Mouse (Mus musculus): ENCODE measurements around the gene Adssl1.

The Adssl1 gene

DNA sequence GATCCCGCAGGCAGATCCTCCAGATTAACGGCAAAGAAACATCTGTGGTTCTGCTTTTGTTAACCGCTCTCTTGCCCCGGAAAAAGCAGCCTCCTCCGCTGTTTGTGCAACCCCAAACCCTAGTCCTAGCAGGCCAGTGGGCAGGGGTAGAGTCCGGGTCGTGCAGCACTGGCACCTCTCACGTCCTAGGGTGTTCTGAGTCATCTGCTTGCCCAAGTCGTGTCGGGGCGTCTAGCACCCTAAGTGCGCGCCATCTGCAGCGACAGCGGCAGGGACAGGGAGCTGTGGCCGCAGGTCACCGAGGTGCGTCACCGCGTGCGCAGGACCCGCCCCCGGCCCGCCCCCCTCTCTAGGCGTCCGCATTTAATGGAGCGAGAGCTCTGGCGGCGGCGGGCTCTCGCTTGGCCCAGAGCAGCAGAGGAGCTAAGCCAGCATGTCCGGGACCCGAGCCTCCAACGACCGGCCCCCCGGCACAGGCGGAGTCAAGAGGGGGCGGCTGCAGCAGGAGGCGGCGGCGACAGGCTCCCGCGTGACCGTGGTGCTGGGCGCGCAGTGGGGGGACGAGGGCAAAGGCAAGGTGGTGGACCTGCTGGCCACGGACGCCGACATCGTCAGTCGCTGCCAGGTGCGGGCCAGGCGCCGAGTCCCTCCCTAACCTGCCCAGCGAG is at the start of gene Adssl1:
Gene Adssl1, plus strand, starts transcription at position 360 of the 668 bp plus-strand sequence.
- peak; percentile 85 for DNase-seq (ENCODE audit: low read depth, low spot score)

DNA sequence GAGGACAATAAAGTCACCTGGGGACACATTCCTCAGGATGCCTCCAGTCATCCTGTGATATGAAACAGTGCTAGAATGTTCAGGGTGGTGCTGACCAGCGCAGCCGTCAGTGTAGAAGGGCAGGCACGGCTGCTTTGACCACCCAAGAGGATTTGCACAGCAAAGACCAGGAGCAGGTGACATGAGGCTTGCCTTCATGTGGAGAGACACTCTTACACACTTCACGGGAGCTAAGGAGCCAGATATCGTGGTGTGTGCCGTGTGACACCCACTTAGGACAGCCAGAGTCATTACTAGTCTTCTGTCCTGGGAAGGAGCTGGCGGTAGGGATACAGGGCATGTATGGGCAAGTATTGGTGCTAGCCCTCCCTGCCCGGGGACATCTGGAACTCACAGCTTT is 49.7 kb upstream of the Adssl1 start:
- DNase-seq (ENCODE audit: low read depth, low spot score) = no peak

DNA sequence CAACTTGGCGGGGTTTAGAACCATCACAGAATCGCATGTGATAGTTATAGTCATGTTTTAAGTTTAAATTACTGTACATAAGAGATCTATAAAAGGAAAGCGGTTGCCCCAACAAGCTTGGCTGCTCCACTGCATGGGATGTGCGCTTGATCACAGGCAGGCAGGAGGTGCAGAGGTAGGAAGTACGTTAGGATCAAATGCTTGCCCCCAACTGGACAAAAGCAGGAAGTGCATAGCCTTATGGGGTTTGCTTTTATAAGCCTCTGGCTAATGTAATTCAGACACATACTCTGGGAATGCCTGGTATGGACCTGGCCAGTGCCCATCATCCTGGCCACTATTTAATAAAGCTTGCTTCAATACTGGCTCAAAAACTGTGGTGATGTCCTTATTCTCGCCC is 48.8 kb upstream of the Adssl1 start:
- no peak for DNase-seq (ENCODE audit: low read depth, low spot score)

- DNase-seq (ENCODE audit: low read depth, low spot score) = no peak
Observed at GRCm38 (mm10) chr12:112575274-112575986, 44.4 kb upstream of the Adssl1 start.

GRCm38 (mm10) chr12:112576341-112576740 is 43.5 kb upstream of the Adssl1 start:
- no peak for DNase-seq (ENCODE audit: low read depth, low spot score)

GRCm38 (mm10) chr12:112576749-112577148 is 43.1 kb upstream of the Adssl1 start:
- DNase-seq (ENCODE audit: low read depth, low spot score) = no peak

DNA sequence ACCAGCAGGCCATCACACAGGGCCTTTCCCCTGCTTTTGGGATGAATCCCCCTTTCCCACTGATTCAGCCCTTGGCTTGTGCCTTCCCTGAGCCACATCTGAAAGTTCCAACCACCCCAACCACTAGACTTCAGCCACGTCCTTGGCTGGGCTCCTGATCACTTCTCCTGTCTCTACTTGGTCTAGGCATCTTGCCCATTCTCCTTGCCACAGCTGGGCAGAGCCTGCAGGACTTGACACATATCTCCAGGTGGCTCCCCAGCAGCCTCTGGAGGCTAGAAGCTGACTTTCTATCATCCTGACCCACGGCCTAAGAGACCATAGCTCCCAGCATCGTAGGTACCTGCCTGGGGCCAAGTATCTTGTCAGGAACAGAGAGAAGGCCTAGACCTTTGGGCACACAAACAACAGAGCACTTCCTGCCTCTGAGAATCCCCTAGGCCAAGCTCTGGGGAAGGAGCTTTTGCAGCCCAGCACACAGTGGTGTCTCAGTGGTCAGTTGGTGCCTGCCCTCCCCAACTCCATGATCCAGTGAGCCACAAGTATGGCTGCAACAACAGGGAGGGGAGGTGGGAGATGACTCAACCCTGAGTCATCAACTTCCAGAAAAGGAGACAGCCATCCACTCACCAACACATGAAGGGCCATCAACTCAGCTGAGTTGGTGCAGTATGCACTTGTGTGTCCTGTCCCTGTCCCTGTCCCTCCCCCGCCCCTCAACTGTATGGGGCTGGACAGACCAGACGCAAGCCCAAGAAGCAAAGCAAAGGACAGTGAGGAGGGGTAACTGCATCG is 41.4 kb upstream of the Adssl1 start:
- no peak for DNase-seq (ENCODE audit: low read depth, low spot score)

DNA sequence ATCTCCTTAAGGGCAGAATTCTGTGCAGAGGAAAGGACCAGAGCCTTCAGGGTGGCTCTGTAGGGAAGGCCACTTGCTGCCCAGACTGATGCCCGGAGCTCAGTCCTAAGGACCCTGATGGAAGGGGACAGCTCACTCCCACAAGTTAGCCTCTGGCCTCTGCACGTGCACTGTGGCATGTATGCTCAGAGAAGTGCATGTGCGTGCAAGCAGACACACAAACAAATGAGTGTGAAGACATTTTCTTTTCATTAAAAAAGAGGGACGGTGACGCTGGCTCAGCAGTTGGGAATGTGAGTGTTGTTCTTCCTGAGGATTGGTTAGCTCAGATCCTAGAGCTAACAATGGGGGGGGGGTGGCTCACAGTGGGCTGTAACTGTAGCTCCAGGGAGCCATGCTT is 40.4 kb upstream of the Adssl1 start:
- DNase-seq (ENCODE audit: low read depth, low spot score) = no peak

DNA sequence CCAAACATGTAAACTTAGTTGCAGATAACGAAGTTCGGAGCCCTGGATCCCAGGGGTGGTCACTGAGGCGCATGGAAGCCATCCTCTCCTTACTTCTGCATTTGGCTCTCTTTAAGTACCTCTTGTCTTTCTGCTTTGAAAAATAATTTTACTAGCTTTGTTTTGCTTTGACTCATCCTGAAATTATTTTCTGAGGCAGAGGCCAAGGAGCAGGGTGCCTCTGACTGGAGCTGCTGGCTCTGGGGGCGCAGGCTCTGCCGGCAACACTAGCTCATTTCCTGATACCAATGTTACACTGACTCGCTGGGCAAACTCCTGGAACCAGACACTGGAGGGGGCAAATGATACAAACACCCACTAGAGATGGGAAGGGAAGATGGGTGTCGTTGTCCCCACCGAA is 39.9 kb upstream of the Adssl1 start:
- no peak for DNase-seq (ENCODE audit: low read depth, low spot score)

DNA sequence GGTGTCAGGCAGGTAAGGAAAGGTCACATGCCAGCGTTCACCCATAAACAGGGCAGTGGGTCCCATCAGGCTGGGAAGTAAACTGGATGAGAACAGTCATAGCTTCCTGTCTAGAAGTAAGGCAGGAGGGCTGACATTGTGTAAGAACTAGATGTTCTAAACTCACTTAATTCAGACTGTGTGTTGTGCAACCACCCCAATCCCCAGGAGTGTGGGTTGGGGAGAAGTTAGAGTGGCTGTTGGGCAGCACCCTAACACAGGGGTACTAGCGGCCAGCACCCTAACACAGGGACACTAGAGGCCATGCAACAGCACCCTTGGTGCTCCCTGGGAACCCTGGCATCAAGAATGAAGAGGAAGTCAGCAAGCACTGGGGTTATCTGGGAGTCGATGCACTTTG is 38.7 kb upstream of the Adssl1 start:
- DNase-seq (ENCODE audit: low read depth, low spot score) = no peak

- DNase-seq (ENCODE audit: low read depth, low spot score) = no peak
Observed at GRCm38 (mm10) chr12:112584954-112585353, 34.9 kb upstream of the Adssl1 start.

DNA sequence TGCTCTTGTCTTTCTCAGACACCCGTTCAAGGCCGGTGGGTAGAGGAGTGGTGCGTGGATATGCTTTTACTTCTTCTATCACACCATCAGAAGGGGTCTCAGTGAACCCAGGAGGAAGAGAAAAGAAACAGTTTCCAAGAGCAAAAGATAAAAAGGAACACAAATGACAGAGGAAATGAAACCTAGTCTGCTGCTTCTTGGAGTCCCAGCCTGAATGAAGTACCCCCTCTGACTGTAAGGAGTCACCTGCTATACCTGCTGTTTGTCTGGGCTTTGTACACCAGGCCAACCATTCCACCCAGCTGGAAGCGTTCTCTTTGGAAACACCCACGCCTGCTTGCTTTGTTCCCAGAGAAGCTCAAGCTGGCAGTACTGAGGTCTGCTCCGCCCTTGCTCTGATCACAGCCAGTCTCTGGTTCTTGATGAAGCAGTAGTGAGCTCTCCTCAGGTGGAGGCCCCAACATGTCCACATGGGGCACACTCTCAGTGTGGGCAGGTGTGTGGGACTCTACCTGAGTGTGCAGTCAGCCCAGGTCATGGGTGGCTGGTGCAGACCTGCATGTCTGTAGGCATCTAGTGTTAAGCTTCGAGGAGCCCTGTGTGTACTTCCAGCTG is 33.8 kb upstream of the Adssl1 start:
- DNase-seq (ENCODE audit: low read depth, low spot score) = no peak

GRCm38 (mm10) chr12:112587125-112588124 is 32.4 kb upstream of the Adssl1 start:
- peak; percentile 79 for DNase-seq (ENCODE audit: low read depth, low spot score)

GRCm38 (mm10) chr12:112588426-112589256 is 31.2 kb upstream of the Adssl1 start, which contains the start of gene Inf2:
Gene Inf2 (plus strand): TSS chr12:112588784.
- peak; percentile 85 for DNase-seq (ENCODE audit: low read depth, low spot score)

GRCm38 (mm10) chr12:112589491-112590191 is 30.2 kb upstream of the Adssl1 start:
- DNase-seq (ENCODE audit: low read depth, low spot score) = no peak

DNA sequence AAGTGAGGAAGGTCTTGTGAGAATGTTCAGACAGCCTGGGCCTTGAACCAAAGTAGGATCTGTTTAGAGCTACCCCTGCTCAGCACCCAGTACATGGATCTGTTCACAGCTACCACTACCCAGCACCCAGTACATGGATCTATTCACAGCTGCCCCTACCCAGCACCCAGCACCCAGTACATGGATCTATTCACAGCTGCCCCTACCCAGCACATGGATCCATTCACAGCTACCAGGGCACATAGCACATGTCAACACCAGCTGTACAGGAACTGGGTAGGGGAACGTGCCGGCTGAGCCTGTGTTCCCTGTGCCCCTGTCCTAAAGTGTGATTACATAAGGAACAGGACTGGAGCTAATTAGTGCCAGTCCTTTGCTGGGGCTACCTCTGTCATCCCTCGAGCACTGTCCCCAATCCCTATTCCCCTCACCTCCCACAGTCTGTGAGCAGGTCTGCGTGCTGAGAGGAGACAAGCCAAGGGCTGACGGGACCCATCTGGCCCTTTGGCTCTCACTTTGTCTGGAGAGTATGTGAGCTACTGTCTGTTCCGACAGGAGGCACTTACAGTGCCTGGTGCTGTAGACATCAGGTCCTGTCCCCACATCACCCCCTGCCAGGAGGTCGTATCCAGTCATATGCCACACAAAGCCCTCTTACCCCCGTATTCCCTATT is 29.1 kb upstream of the Adssl1 start:
- no peak for DNase-seq (ENCODE audit: low read depth, low spot score)

DNA sequence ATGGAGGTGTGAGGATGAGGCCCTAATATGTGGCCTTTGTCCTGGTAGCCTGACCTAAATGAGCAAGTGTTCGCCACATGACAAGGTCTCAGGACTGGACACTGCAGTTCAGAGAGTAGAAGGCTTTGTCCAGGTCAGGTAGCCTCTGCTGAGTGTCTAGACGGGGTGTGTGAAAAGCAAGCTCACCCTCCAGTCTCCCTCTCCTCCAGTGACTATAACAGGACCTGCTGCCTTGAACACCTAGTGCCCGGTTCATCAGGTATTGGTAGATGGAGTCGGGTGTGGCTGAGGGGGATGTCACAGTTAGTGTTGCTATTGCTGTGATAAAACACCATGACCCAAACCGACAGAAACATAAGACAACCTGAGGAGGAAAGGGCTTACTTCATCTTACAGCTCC is 28.6 kb upstream of the Adssl1 start:
- no peak for DNase-seq (ENCODE audit: low read depth, low spot score)

- DNase-seq (ENCODE audit: low read depth, low spot score) = no peak
Observed at GRCm38 (mm10) chr12:112591730-112592129, 28.1 kb upstream of the Adssl1 start.
